Mouse (Mus musculus) subcutaneous adipose tissue, adult 2 months (tissue): Measurements from ENCODE around the gene Gm17402. TPM values are rescaled to one million over a fixed set of nuclear protein-coding genes. Genes with fewer than 3 reads are reported as not detected.

Experiments used
- polyA plus RNA-seq: library from polyadenylated mRNA; depleted of rRNA; stranded (reverse); fragments of >200 nt; gene quantifications from 2 replicates; pipeline ENCODE4 v1.2.3, GENCODE M21; 2012; ENCODE audit warnings: low replicate concordance; rRNA removed

Gm17402 gene
- not detected in 2 replicates for polyA plus RNA-seq

DNA sequence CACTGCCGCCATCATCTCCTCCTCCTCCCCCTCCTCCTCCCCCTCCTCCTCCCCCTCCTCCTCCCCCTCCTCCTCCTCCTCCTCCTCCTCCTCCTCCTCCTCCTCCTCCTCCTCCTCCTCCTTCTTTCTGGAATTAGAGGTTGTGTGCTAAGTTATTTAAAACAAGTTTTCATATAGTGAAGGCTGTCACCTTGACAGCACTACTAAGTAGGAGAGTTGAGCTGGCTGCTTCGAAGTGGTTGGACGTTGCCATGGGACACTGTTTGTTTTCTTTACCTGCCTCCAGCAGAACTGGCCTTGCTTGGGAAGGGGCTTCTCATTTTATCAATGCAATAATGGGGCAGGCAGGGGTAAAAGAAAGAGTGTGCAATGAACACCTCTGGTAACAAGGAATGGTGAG is at the start of gene Gm17402:
Gene Gm17402 (minus strand): TSS at position 101 of the 400 bp plus-strand sequence.

DNA sequence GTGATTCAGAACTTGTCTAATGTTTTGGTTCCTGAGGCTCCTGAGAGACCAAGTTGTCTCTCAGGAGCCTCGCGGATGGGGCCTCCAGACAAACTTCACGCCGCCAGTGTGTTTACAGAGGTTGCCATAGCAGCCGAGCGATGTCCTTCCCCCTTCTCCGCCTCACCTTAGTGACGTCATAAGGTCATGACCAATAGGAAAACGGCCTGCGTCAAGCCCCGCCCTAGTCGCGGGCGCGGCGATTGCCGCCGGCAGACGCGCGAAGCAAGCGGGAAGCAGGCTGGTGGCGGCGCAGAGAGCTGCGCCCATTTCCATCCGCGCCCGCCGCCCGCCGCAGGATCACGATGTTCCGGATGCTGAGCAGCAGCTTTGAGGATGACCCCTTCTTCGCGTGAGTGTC is 1.1 kb downstream of the Gm17402 start, which contains the start of gene Mlf1:
Gene Mlf1 (plus strand): TSS at position 226 of the 400 bp plus-strand sequence.

Other genes with a start within 250 kb of the Gm17402 start
- 0.42 and 0.58 TPM in 2 replicates for gene Mlf1, start 1.1 kb downstream of the Gm17402 start, polyA plus RNA-seq
- 22.8 and 26.6 TPM in 2 replicates for gene Gfm1, start 54.9 kb upstream of the Gm17402 start, polyA plus RNA-seq
- gene Lxn, start 88.8 kb upstream of the Gm17402 start, polyA plus RNA-seq, result 26.5 and 39.2 TPM in 2 replicates
- gene Rarres1, start 140.4 kb upstream of the Gm17402 start, polyA plus RNA-seq, result 1.3 and 3.2 TPM in 2 replicates
- 38.5 and 64.5 TPM in 2 replicates for gene Mfsd1, start 207.6 kb upstream of the Gm17402 start, polyA plus RNA-seq